Mouse (Mus musculus) liver, postnatal 0 days (tissue): ENCODE data around the gene 1110017D15Rik. TPM values are rescaled to one million over a fixed set of nuclear protein-coding genes. Genes with fewer than 3 reads are reported as not detected.

Experiments used
- ATAC-seq: fragments of 200-750 bp; cut with Nextera tagmentation; 2 replicates; pipeline ENCODE4 v1.8.0; 2017; ENCODE audit warnings: mild to moderate bottlenecking, moderate library complexity
- DNase-seq: peaks from one replicate; pipeline ENCODE4 v3.0.0-alpha.2; 2016
- H3K27ac ChIP-seq: fragments of 300-500 bp; sonication (generic); 2 replicates; pipeline ENCODE4 v1.5.1; 2014; ENCODE audit warnings: antibody characterized with exemption, moderate library complexity, mild to moderate bottlenecking, low read depth
- H3K27me3 ChIP-seq: fragments of 300-500 bp; sonication (generic); 2 replicates; pipeline ENCODE4 v1.6.1; 2014; ENCODE audit warnings: low read length, control low read depth, mixed read lengths; ENCODE audit not compliant: insufficient read depth
- H3K36me3 ChIP-seq: fragments of 300-500 bp; sonication (generic); replicated peaks from 2 replicates; pipeline ENCODE4 v1.6.1; 2014; ENCODE audit warnings: mild to moderate bottlenecking, control low read depth, low read length, moderate library complexity, mixed read lengths; ENCODE audit not compliant: insufficient read depth
- H3K4me1 ChIP-seq: fragments of 300-500 bp; sonication (generic); 2 replicates; pipeline ENCODE4 v1.6.1; 2014; ENCODE audit warnings: antibody characterized with exemption, mild to moderate bottlenecking, control low read depth; ENCODE audit not compliant: insufficient read depth
- H3K4me2 ChIP-seq: fragments of 300-500 bp; sonication (generic); 2 replicates; pipeline ENCODE4 v1.6.1; 2014; ENCODE audit warnings: low read depth, mild to moderate bottlenecking, low read length, moderate library complexity, mixed read lengths
- H3K4me3 ChIP-seq: fragments of 300-500 bp; sonication (generic); 2 replicates; pipeline ENCODE4 v1.5.1; 2014; ENCODE audit warnings: low read depth, low read length
- H3K9ac ChIP-seq: fragments of 300-500 bp; sonication (generic); replicated peaks from 2 replicates; pipeline ENCODE4 v1.6.1; 2014; ENCODE audit warnings: mild to moderate bottlenecking, moderate library complexity
- H3K9me3 ChIP-seq: fragments of 300-500 bp; sonication (generic); 2 replicates; pipeline ENCODE4 v1.6.1; 2016; ENCODE audit warnings: mild to moderate bottlenecking, control low read depth, low read length, mixed read lengths
- CTCF ChIP-seq: sonication (generic); IDR thresholded peaks from 2 replicates; pipeline ENCODE4 v1.5.1; 2016; ENCODE audit warnings: antibody characterized with exemption, low read depth
- EP300 ChIP-seq: IDR thresholded peaks from 2 replicates; pipeline ENCODE4 v1.6.1; 2016; ENCODE audit warnings: antibody characterized with exemption, low read depth, mild to moderate bottlenecking
- WGBS: fragments of 180-500 bp; shearing (Covaris S2); extraction: QIAGEN DNeasy Blood & Tissue Kit; methylation state at CpG from one replicate; pipeline ENCODE4 v1.1.7; 2014; ENCODE audit not compliant: insufficient replicate concordance; 5-methylcytosine and 5-hydroxymethylcytosine counted together
- polyA plus RNA-seq: library from polyadenylated mRNA; unstranded; fragments of >200 nt; fragmentation: Nextera tagmentation; extraction: Ambion mirVana; gene quantifications from 2 replicates; pipeline ENCODE4 v1.2.1, GENCODE M21; 2015

Gene 1110017D15Rik
- polyA plus RNA-seq, 1 experiment from 2014 or later, result not detected

DNA sequence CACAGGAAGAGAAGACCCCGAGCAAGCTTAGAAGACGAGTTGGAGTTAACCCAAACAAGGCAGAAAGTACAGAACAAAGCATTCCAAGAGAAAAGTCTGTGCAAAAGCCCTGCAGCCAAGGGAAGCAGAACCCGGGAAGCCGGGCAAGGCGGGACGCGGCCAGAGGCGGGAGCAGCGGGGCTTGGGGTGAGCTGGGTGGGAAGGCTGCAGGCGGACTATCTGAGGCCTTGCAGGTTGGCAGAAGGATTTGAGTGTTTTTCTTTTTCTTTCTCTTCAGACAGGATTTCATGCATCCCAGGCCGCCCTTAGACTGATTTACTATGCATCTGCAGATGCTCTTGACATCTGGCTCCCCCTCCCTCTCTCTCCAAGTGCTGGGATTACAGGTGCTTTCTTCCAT is 36.0 kb upstream of the 1110017D15Rik start:
- 79% methylated on average over 11 of the region's 11 CpGs for whole genome bisulfite sequencing

DNA sequence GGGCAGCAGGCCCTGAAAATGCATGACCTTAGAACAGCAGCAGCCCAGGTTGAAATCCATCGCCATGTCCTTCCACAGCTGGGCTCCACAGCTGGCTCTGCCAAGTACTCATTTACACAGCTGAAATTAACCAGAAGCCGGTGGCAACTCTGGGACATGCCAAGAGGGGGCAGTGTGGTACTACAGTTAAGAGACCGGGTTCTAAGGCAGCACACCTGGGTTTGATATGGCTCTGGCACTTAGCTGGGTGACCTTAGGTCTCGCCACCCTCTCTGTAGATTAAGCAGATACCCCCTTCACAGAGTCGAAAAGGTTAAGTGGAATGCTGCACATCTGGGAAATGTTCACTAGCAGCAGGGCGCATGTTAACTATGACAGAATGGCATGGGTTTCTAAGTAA is 35.4 kb upstream of the 1110017D15Rik start:
- peak; percentile 74 for TF ChIP-seq CTCF
- TF ChIP-seq EP300, result no peak
- Histone ChIP-seq H3K4me2 (no peak overlapping the region), H3K4me3 (no peak overlapping the region), H3K9ac (no peak overlapping the region), H3K9me3 (no peaks in the 10 kb centered on the region), H3K4me1 (peaks cover 4% of the 10 kb centered on the region; the same call in 1 of the 2 replicates), H3K27ac (no peak overlapping the region), H3K36me3 (no peaks in the 10 kb centered on the region), H3K27me3 (no peaks in the 10 kb centered on the region)
- WGBS, result 34% methylated on average over 6 of the region's 6 CpGs
- DNase-seq (peak; percentile 75), ATAC-seq (peak; percentile 23; the same call in 1 of the 2 replicates)

More for the DNA sequence above, 36.0 kb upstream of the 1110017D15Rik start:
- ATAC-seq, result no peak
- H3K9ac ChIP-seq, result no peak overlapping the region
- no peak for DNase-seq
- H3K4me3 ChIP-seq, result no peak overlapping the region
- H3K4me2 ChIP-seq, result no peak overlapping the region
- H3K4me1 ChIP-seq, result peaks cover 4% of the 10 kb centered on the region; the same call in 1 of the 2 replicates
- TF ChIP-seq EP300, result no peak
- TF ChIP-seq CTCF, result no peak
- H3K36me3 ChIP-seq, result no peaks in the 10 kb centered on the region
- H3K27me3 ChIP-seq, result no peaks in the 10 kb centered on the region
- no peaks in the 10 kb centered on the region for H3K9me3 ChIP-seq
- H3K27ac ChIP-seq, result no peak overlapping the region

DNA sequence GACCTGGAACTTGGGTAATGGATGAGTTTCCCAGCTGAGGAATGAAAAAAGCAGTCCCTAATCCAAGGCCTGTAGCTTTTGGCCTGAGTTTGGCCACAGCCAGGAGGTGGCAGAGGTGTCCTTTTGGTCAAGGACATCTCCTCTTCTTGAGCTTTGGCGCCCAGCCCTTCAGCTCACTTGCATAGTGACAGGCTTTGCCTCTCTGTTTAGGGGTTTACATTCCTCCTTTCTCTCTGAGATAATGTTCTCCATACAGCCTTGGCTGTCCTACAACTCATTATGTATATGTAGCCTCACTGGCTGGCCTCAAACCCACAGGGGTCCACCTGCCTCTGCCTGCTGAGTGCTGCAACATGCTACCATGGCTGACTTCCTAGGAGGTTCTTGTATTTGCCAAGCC is 30.0 kb upstream of the 1110017D15Rik start:
- 56% methylated on average over 1 of the region's 1 CpGs for whole genome bisulfite sequencing
- H3K27ac ChIP-seq, result no peak overlapping the region
- no peaks in the 10 kb centered on the region for H3K27me3 ChIP-seq
- no peak for TF ChIP-seq CTCF
- TF ChIP-seq EP300, result no peak
- H3K36me3 ChIP-seq, result no peaks in the 10 kb centered on the region
- DNase-seq (no peak), ATAC-seq (no peak)
- H3K4me2 ChIP-seq, result no peak overlapping the region
- H3K9ac ChIP-seq, result no peak overlapping the region
- no peaks in the 10 kb centered on the region for H3K4me1 ChIP-seq
- no peaks in the 10 kb centered on the region for H3K9me3 ChIP-seq
- no peak overlapping the region for H3K4me3 ChIP-seq

DNA sequence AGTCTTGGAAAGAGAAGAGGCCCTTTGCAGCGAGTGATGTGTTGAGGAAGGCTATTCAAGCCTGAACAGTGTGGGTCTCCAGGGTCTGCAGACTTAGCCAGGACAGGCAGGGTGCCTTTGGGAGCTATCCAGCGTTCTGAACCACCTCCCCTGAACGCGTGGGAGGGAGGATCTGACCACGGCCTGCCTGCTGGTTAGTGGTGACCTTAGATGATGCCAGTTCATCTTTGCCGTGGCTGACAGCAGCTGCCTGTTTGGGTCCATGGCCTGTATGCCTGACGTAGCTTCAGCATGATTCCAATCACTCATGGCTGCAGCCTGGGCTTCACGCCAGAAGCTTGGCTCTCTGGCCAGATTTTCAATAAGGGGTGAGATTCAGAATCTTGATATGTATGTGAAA is 28.9 kb upstream of the 1110017D15Rik start:
- H3K9ac ChIP-seq, result no peak overlapping the region
- no peaks in the 10 kb centered on the region for H3K9me3 ChIP-seq
- no peaks in the 10 kb centered on the region for H3K36me3 ChIP-seq
- no peaks in the 10 kb centered on the region for H3K4me1 ChIP-seq
- DNase-seq (peak; percentile 53), ATAC-seq (no peak)
- no peak overlapping the region for H3K4me3 ChIP-seq
- WGBS, result 20% methylated on average over 8 of the region's 8 CpGs
- no peaks in the 10 kb centered on the region for H3K27me3 ChIP-seq
- TF ChIP-seq CTCF (no peak), EP300 (no peak)
- H3K4me2 ChIP-seq, result no peak overlapping the region
- no peak overlapping the region for H3K27ac ChIP-seq

DNA sequence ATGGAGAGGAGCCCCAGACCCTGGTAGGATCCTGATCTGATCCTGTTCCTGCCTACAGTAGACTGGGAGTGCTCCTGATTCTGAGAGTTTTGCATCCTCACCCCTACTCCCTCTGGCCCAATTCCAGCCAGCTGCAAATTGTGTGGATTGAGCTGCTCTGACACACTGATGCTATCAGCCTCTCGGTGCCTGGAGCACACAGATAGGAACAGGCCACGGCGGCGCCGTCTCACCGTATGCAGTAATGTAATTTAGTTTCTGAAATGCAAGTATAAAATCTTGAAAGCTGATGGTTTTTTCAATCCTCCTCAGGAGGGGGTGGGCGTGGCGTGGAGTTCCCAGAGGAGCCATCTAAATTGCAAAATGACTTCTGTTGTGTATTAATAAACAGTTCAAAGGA is 25.0 kb upstream of the 1110017D15Rik start:
- Histone ChIP-seq H3K36me3 (no peaks in the 10 kb centered on the region), H3K9ac (no peak overlapping the region), H3K4me2 (no peak overlapping the region), H3K4me1 (no peaks in the 10 kb centered on the region), H3K4me3 (no peak overlapping the region), H3K27ac (no peak overlapping the region), H3K9me3 (no peaks in the 10 kb centered on the region), H3K27me3 (no peaks in the 10 kb centered on the region)
- TF ChIP-seq CTCF (no peak), EP300 (no peak)
- 68% methylated on average over 8 of the region's 8 CpGs for WGBS
- DNase-seq (no peak), ATAC-seq (no peak)

DNA sequence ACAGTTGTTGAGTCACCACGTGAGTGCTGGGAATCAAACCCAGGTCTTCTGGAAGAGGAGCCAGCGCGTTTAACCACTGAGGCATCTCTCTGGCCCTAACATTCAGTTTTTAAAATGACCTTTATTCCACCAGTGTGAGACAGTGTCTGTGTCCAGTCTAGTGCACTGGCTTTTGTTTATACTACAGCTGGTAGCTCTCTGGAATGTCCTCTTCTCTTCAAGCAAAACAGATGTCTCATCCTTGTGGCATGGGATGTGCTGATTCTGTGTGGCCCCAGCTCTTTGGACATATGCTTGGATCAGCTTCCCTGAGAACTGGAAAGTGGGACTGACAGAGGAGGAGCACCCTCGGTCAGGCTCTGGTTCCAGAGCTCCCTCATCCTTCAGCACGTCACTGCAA is 17.7 kb upstream of the 1110017D15Rik start:
- Histone ChIP-seq H3K27me3 (no peaks in the 10 kb centered on the region), H3K4me2 (no peak overlapping the region), H3K9ac (no peak overlapping the region), H3K9me3 (no peaks in the 10 kb centered on the region), H3K36me3 (no peaks in the 10 kb centered on the region), H3K27ac (no peak overlapping the region), H3K4me1 (no peaks in the 10 kb centered on the region), H3K4me3 (no peak overlapping the region)
- WGBS, result 73% methylated on average over 5 of the region's 5 CpGs
- TF ChIP-seq CTCF, result no peak
- DNase-seq, result no peak
- no peak for ATAC-seq

DNA sequence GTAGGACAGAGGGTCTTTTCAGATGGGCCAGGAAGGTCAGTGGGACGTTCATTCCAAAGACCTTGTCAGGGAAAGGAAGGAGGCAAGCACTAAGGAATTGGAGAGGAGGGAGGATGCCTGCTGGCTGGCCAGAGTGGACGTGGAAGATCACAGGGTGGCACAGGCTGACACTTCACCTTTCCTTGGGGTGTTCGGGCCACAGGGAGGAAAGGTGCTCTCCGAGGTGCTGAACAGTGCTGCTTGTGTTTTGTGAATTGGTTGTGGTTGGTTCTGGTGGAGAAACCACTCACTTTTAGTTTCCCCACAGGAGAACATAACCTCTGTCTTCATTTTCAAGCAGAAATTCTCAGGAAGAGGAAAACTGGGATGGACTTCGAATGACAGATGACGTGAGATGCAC is 15.3 kb upstream of the 1110017D15Rik start:
- no peak overlapping the region for H3K4me2 ChIP-seq
- no peaks in the 10 kb centered on the region for H3K36me3 ChIP-seq
- no peak for TF ChIP-seq EP300
- no peak for TF ChIP-seq CTCF
- H3K9ac ChIP-seq, result no peak overlapping the region
- DNase-seq (peak; percentile 52), ATAC-seq (no peak)
- WGBS, result 25% methylated on average over 6 of the region's 6 CpGs
- H3K4me3 ChIP-seq, result no peak overlapping the region
- H3K27ac ChIP-seq, result no peak overlapping the region
- no peaks in the 10 kb centered on the region for H3K27me3 ChIP-seq
- no peaks in the 10 kb centered on the region for H3K4me1 ChIP-seq
- H3K9me3 ChIP-seq, result no peaks in the 10 kb centered on the region
